Mouse (Mus musculus) left cerebral cortex, adult 8-10 months (tissue): Measurements from ENCODE around the gene Gm37240. TPM values are rescaled to one million over a fixed set of nuclear protein-coding genes. Genes with fewer than 3 reads are reported as not detected.

Experiments used
- DNase-seq, 2 experiments: peaks; one replicate each; pipeline ENCODE4 v3.0.0; 2022; ENCODE audit warnings: low spot score in 2 of 2
- total RNA-seq, 4 experiments: library from RNA; stranded (reverse); gene quantifications; 2 replicates each; pipeline ENCODE4 v1.2.4; 2022

The Gm37240 gene
- total RNA-seq, 4 experiments from 2014 or later, result 0.50 to 4.0 (median 1.1) TPM; not detected in 1

GRCm38 (mm10) chr3:85878911-85879310, 8.4 kb downstream of the Gm37240 start:
- DNase-seq, result no peak

DNA sequence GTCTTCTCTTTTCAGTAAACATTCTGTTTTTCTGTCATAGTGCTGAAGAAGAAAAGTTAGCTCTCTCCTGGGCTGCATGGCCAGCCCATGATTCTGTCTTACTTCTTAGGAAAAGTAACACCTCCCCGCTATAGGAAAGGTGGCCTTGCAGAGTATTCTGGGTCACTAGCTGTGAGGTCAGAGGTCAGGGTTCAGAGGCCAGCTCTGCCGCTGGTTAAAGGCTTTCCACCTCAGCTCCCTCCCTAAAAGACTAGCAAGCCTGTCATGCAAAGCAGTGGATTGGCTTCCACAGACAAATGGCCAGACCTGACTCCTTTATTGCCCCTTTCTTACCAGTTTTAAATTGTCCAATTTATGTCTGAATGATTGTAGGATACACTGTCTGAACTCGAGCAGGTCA, 23.3 kb downstream of the Gm37240 start:
- no peak for DNase-seq

DNA sequence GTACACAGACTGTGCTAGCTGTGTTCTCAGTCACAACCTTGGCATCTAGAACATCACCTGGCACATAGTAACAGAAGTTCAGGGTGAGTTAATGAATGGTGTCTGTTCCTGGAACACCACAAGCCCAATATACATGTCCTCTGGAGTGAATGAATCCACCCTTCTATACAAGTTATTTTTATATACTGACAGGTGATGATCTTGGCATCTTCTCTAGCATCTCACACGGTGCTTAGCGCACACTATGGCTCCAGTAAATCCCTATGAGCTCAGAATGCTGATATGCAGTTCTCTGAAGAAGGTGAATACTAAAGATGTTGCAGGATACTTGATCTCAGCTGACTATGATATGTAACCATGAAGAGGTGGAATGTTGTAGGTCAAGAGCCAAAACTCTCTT, 24.4 kb downstream of the Gm37240 start:
- DNase-seq, result no peak

DNA sequence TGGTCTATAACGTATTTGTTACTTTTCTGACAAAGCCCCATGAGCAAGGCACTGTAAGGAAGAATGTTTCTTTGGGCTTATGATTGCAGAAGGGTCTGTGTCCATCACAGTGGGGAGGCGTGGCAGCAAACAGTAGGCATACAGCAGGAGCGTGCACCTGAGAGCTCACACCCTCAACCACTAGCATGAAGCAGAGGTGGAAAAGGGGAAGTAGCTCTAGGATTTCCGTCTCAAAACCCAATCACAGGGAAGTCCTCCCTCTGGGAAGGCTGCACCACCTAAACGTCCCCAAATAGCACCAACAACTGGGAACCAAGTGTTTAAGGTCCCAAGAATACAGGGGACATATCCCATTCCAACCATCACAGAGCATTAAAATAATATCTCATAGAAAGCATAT, 26.3 kb downstream of the Gm37240 start:
- DNase-seq, result no peak

DNA sequence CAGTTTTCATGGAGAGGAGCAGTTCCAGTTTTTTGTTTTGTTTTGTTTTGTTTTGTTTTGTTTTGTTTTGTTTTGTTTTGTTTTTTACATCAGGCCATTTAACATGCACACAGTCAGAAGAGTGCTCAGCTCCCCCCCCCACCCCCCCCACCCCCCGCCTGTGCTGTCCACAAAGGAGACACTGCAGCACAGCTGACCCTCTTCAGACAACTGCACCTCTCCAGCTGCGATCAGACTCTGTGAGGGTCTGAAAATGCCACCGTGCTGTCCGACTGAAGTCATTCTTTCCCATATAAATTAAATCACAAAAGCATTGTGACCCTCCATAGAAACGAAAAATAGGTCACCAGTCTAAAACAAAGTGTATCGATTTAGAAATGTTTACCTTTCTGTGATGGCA, 28.0 kb downstream of the Gm37240 start:
- no peak for DNase-seq

GRCm38 (mm10) chr3:85858140-85859135, 28.9 kb downstream of the Gm37240 start:
- DNase-seq, result no peak

GRCm38 (mm10) chr3:85857083-85857482, 30.2 kb downstream of the Gm37240 start:
- DNase-seq, result no peak

- DNase-seq, result no peak
Observed at GRCm38 (mm10) chr3:85855947-85856346, 31.4 kb downstream of the Gm37240 start.

GRCm38 (mm10) chr3:85855043-85855442, 32.3 kb downstream of the Gm37240 start:
- DNase-seq, result no peak

GRCm38 (mm10) chr3:85854143-85854542, 33.2 kb downstream of the Gm37240 start:
- DNase-seq, result no peak

DNA sequence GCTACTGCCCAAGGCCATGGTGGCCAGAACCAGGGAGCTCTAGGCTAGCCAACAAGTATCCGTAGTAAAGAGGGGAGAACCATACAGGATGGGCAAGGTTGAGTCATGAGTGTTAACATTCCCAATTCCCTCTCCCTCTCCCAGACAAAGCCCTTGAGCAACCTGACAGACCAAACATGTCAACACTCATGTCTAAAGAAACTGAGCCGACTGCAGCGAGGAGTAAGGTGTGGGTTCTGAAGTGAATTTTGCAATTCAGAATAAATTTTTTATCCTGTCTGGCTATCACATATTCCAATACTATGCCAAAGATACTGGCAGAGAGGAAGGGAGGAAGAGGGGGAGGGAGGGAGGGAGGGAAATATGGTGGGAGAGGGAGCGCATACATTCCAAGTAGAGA, 33.6 kb downstream of the Gm37240 start:
- DNase-seq, result no peak

GRCm38 (mm10) chr3:85850079-85850478, 37.2 kb downstream of the Gm37240 start:
- no peak for DNase-seq

- DNase-seq, result no peak
Observed at GRCm38 (mm10) chr3:85846316-85846715, 41.0 kb downstream of the Gm37240 start.

GRCm38 (mm10) chr3:85845341-85845740, 42.0 kb downstream of the Gm37240 start:
- DNase-seq, result no peak

GRCm38 (mm10) chr3:85842881-85843218, 44.5 kb downstream of the Gm37240 start:
- DNase-seq, result no peak

GRCm38 (mm10) chr3:85842177-85842880, 45.0 kb downstream of the Gm37240 start:
- no peak for DNase-seq

DNA sequence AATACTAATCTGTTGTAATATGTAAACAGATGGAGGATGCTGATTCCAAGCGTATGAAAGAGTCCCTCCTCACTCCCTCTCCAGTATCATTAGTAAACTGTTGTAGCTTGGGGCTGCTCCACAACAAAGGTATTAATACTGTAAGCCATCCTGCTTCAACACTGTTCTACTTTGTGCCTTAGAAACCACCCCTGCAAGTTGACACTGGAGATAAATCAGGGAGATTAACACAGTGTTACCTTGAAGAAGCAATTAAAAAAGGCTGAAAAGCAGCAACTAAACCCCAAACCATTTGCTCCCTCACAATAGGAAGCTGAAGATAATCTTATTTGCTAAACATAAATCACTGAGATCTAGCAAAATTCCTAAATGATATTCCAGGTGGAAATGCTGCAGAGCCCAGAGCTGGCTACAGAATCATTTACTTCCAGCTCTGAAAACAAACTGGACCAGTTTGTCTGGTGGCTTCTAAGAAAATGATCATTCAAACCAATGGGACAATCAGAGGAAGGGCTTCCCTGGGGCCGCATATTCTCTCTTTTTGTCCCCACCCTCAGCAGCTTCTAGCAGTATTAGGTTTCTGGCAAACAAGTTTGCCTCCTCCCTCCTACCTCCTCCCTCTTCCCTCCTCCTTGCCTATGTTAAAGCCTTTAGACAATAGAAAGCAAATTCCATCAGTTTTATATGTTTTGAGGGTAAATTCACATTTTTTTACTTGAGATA, 45.7 kb downstream of the Gm37240 start:
- no peak for DNase-seq

DNA sequence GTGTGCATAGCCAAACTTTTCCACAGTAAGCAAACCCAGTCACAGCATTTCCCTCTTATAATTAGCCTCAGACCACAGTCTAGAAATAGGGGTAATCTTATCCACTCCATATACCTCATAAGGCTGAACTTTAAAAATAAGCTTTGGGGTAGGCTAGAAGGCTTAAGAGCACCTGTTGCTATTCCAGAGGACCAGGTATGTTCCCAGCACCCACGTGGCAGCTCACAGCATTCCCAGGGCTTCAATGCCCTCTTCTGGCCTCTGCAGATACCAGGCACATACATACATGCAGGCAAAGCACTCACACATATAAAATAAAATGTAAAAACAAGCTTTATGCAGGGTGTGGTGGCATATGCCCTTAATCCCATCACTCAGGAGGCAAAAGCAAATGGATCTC, 53.7 kb downstream of the Gm37240 start:
- DNase-seq, result no peak

- DNase-seq, result no peak
Observed at GRCm38 (mm10) chr3:85832490-85833155, 54.7 kb downstream of the Gm37240 start.

GRCm38 (mm10) chr3:85831785-85832184, 55.5 kb downstream of the Gm37240 start:
- no peak for DNase-seq

- DNase-seq, result no peak
Observed at GRCm38 (mm10) chr3:85829047-85829446, 58.3 kb downstream of the Gm37240 start.
